Mouse (Mus musculus): ENCODE measurements around the gene Noa1.

Gene Noa1

GRCm38 (mm10) chr5:77309924-77310772 lies at the start of gene Noa1, which contains the start of gene Polr2b:
TSS of gene Noa1 (minus strand) at chr5:77310084.
TSS of gene Polr2b (plus strand) at chr5:77310147.
- peak; percentile 98 for DNase-seq (ENCODE audit: low spot score)

DNA sequence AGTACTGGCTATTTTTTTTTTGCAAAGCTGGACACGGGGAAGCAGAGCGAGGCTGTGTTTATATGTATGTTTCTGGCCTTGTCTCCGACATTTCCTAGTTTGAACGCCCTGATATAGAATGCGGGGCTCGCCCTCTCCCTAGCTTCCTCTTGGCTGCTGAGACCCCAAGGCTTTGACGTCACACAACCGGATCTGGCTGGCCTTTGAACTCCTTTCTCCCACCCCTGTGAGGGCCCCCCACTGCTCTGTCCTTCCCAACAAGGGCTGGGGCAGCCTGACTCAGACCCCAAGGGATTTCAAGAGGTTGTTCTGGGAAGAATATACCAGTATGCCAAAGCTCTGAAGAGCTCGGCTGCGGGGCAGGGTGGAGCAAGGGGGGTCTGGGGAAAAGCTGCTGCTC lies 48.5 kb upstream of the Noa1 start:
- DNase-seq (ENCODE audit: low spot score) = no peak

- peak; percentile 32 for DNase-seq (ENCODE audit: low spot score)
Observed at GRCm38 (mm10) chr5:77357405-77358149, 47.7 kb upstream of the Noa1 start.

- DNase-seq (ENCODE audit: low spot score) = no peak
Observed at GRCm38 (mm10) chr5:77355307-77356265, 45.7 kb upstream of the Noa1 start.

GRCm38 (mm10) chr5:77354361-77354787 lies 44.5 kb upstream of the Noa1 start:
- DNase-seq (ENCODE audit: low spot score) = peak; percentile 67

DNA sequence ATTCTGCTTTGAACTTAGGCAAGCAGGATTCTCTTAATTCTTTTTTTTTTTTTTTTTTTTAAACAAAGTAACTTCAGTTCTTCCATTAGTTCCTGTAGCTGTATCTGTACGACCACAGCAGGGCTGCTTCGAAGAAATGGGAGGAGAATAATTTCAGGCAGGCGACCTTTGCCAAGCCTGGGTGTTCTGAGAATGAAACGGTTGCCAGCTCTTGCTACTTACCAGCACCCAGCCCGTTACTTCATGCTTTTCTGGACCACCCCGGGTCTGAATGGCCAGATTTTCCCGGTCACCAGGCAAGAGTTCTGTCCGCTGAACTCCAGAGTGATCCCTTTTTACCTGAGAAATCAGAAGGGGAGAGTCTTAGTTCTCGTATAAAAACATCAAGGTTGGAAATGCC lies 41.8 kb upstream of the Noa1 start:
- no peak for DNase-seq (ENCODE audit: low spot score)

GRCm38 (mm10) chr5:77349971-77350658 lies 40.2 kb upstream of the Noa1 start:
- DNase-seq (ENCODE audit: low spot score) = no peak

GRCm38 (mm10) chr5:77348901-77349300 lies 39.0 kb upstream of the Noa1 start:
- DNase-seq (ENCODE audit: low spot score) = no peak

GRCm38 (mm10) chr5:77340033-77340432 lies 30.1 kb upstream of the Noa1 start:
- DNase-seq (ENCODE audit: low spot score) = no peak

GRCm38 (mm10) chr5:77330154-77330553 lies 20.3 kb upstream of the Noa1 start:
- DNase-seq (ENCODE audit: low spot score) = no peak

DNA sequence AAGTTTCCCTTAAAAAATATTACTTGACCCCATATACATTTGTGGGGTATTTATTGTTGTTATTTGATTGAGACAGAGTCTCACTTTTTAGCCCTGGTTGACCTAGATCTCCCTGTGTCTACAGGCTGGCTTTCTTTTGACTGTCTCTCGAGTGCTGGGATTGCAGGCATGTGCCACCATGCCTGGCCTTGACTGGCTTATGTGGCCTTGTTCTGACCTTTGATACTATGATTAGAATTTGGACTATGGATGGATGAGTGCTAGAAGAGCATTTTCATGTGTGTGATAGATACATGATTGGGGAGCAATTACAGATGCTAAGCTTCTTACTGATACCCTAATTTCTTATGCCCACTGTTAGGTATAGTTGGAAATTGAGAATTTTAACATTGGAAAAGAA lies 15.1 kb upstream of the Noa1 start:
- DNase-seq (ENCODE audit: low spot score) = no peak

DNA sequence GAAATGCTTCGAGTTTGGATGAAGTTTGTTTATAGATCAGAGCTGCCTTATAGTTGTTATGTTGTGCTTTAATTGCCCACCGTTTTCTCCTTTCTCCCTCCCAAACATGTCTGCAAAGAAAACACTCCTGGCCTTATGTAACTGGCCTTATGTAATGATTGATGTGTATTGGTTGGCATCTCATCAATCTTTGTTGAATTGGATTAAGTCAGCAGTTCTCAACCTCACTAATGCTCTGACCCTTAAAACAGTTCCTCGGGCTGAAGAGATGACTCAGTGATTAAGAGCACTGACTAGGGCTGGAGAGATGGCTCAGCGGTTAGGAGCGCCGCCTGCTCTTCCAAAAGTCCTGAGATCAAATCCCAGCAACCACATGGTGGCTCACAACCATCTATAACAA lies 5.1 kb upstream of the Noa1 start:
- no peak for DNase-seq (ENCODE audit: low spot score)

DNA sequence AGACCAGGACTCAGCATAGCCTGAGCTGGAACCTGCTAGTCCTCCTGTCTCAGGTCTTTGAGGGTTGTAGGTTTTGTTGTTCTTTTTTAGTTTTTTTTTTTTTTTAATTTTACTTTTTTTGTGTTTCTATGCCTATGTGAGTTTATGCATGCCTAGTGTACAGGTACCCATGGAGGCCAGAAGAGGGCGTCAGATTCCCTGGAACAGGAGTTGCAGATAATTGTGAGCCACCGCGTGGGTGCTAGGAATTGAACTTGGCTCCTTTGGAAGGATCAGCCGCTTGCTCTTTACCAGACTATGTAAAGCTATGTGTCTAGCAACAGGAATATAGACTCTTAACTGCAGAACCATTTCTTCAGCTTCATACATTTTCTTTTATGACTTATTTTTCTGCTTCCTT lies 4.3 kb upstream of the Noa1 start:
- no peak for DNase-seq (ENCODE audit: low spot score)

- peak; percentile 35 for DNase-seq (ENCODE audit: low spot score)
Observed at GRCm38 (mm10) chr5:77309051-77309906, 605 bp downstream of the Noa1 start.

DNA sequence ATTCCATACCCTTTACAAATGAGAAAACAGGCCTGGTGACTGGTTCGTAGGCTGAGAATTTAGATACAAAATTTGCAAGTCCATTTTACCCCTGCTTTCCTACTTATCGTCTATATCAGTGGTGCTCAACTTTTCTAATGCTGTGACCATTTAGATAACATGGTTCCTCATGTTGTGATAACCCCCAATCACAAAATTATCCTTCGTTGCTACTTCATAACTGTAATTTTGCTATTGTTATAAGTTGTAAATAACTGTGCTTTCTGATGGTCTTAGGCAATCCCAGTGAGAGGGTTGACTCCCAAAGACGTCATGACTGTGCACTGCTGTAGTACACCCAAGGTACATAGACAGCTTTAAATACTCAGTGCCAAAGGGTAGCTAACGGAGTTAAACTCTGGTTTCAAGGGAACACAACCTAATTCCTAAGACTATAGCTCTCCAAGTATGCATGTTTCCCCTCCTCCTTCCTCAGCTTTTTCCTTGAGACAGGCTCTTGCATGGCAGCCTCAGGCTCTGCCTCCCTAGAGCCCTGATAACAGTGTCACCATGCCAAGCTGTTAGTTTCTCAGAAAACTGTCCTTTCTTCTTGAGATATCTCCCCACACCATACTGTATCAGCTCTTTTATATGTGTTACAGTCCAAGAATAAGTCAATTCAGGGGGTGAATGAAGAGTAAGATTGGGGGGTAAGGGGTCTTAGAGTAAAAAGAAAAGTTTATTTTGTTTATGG lies 1.9 kb downstream of the Noa1 start:
- peak; percentile 66 for DNase-seq (ENCODE audit: low spot score)

DNA sequence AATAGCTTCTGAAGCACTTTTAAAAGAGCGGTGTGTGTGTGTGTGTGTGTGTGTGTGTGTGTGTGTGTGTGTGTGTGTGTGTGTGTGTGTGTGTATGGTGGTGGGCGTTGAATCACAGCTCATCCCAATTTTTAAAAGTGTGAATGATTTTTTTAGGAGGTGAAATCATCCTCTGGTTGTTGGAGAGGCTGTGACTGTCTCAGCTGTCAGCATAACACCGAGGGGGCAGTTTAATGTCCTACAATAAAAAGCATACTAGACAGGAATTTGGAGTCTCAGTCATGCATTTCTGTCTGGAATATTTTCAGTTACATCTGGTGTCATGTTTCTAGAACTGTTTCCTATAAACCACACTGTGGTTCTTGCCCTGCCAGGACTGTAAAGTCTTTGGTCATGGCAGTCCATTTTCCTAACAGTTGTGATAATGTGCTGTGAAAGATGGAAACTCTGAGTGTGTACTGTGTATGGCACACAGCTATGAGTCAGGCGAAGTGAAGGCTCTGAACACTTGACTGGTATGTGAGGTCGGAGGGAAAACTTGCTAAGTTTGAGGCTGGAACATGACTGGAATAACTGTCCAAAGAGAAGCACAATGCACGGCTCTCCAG lies 8.5 kb downstream of the Noa1 start:
- DNase-seq (ENCODE audit: low spot score) = no peak

GRCm38 (mm10) chr5:77299486-77299885 lies 10.4 kb downstream of the Noa1 start:
- DNase-seq (ENCODE audit: low spot score) = no peak

GRCm38 (mm10) chr5:77292803-77293522 lies 16.9 kb downstream of the Noa1 start:
- DNase-seq (ENCODE audit: low spot score) = no peak

DNA sequence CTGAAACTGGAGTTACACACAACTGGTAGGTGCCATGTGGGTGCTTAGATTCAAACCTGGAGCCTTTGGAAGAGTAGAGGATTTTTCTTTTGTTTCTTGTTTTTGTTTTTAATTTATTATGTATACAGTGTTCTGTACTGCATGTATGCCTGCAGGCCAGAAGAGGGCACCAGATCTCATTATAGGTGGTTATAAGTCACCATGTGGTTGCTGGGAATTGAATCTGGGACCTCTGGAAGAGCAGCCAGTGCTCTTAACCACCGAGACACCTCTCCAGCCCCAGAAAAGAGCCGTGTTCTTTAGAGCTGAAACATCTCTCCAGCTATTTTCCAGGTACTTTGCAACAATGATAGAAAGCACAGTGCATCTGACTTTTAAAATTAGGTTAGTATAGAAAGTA lies 19.3 kb downstream of the Noa1 start:
- no peak for DNase-seq (ENCODE audit: low spot score)
